Mouse (Mus musculus) midbrain, embryonic 14.5 days (tissue): ENCODE measurements around the gene Col4a3bp. TPM values are rescaled to one million over a fixed set of nuclear protein-coding genes. Genes with fewer than 3 reads are reported as not detected.

ENCODE experiments used
- ATAC-seq: fragments of 200-750 bp; cut with Nextera tagmentation; 2 replicates; pipeline ENCODE4 v1.8.0; 2017; ENCODE audit warnings: moderate number of reproducible peaks, moderate library complexity; ENCODE audit not compliant: low FRiP score, low TSS enrichment
- DNase-seq: peaks from one replicate; pipeline ENCODE4 v3.0.0-alpha.2; 2015
- H3K27ac ChIP-seq: fragments of 300-500 bp; sonication (generic); replicated peaks from 2 replicates; pipeline ENCODE4 v1.5.1; 2014; ENCODE audit warnings: mild to moderate bottlenecking, low read depth, low read length, moderate library complexity
- H3K27me3 ChIP-seq: fragments of 300-500 bp; sonication (generic); 2 replicates; pipeline ENCODE4 v1.6.1; 2014; ENCODE audit warnings: low read length, control low read depth, mixed read lengths; ENCODE audit not compliant: control insufficient read depth, insufficient read depth
- H3K36me3 ChIP-seq: fragments of 300-500 bp; sonication (generic); 2 replicates; pipeline ENCODE4 v1.6.1; 2014; ENCODE audit warnings: low read length, control low read depth; ENCODE audit not compliant: control insufficient read depth, insufficient read depth
- H3K4me1 ChIP-seq: fragments of 300-500 bp; sonication (generic); 2 replicates; pipeline ENCODE4 v1.6.1; 2014; ENCODE audit warnings: mild to moderate bottlenecking, antibody characterized with exemption, low read length, control low read depth; ENCODE audit not compliant: control insufficient read depth, insufficient read depth
- H3K4me2 ChIP-seq: fragments of 300-500 bp; sonication (generic); 2 replicates; pipeline ENCODE4 v1.6.1; 2014; ENCODE audit warnings: mild to moderate bottlenecking, low read length, moderate library complexity
- H3K4me3 ChIP-seq: fragments of 300-500 bp; sonication (generic); replicated peaks from 2 replicates; pipeline ENCODE4 v1.5.1; 2014; ENCODE audit warnings: low read depth, low read length
- H3K9ac ChIP-seq: fragments of 300-500 bp; sonication (generic); replicated peaks from 2 replicates; pipeline ENCODE4 v1.6.1; 2014; ENCODE audit warnings: mild to moderate bottlenecking, low read length, moderate library complexity
- H3K9me3 ChIP-seq: fragments of 300-500 bp; sonication (generic); 2 replicates; pipeline ENCODE4 v1.6.1; 2016; ENCODE audit warnings: low read length, control low read depth, mixed read lengths; ENCODE audit not compliant: control insufficient read depth
- WGBS: fragments of 180-500 bp; shearing (Covaris S2); extraction: QIAGEN DNeasy Blood & Tissue Kit; methylation state at CpG from one replicate; pipeline ENCODE4 v1.1.7; 2014; 5-methylcytosine and 5-hydroxymethylcytosine counted together
- polyA plus RNA-seq: library from polyadenylated mRNA; unstranded; fragments of >200 nt; fragmentation: Nextera tagmentation; extraction: Ambion mirVana; gene quantifications from 2 replicates; pipeline ENCODE4 v1.2.1, GENCODE M21; 2014

The Col4a3bp gene
- polyA plus RNA-seq, 1 experiment from 2014 or later = 9.1 TPM

GRCm38 (mm10) chr13:96586540-96586939 lies 44.1 kb downstream of the Col4a3bp start:
- DNase-seq (no peak), ATAC-seq (no peak)
- Histone ChIP-seq H3K9me3 (no peaks in the 10 kb centered on the region), H3K27me3 (no peaks in the 10 kb centered on the region), H3K4me2 (no peak overlapping the region), H3K4me3 (no peak overlapping the region), H3K4me1 (no peaks in the 10 kb centered on the region), H3K27ac (no peak overlapping the region), H3K36me3 (no peaks in the 10 kb centered on the region), H3K9ac (no peak overlapping the region)
- WGBS = 96% methylated on average over 5 of the region's 5 CpGs

DNA sequence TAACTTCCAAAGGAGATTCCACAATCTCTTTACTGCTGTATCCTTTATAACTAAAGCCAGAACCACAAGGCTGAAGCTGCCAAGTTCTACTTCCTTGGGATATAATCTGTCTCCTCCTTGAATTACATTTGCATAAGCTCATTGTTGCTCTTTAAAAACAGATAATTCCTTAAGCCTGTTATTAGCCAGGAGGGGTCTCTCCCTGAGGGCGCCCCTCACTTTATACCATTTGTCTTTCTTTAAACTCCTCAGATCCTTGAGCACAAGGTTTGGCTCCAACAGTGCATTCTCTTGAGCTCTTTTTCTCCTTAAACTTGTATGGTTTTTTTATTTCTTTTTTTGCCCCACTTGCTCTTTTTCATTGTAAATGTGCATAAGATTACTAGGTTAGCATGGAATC lies 46.2 kb downstream of the Col4a3bp start:
- H3K4me3 ChIP-seq = no peak overlapping the region
- ATAC-seq (no peak), DNase-seq (no peak)
- no peak overlapping the region for H3K9ac ChIP-seq
- H3K9me3 ChIP-seq = no peaks in the 10 kb centered on the region
- H3K4me1 ChIP-seq = no peaks in the 10 kb centered on the region
- H3K36me3 ChIP-seq = no peaks in the 10 kb centered on the region
- H3K27me3 ChIP-seq = no peaks in the 10 kb centered on the region
- no peak overlapping the region for H3K27ac ChIP-seq
- no peak overlapping the region for H3K4me2 ChIP-seq
- WGBS = 40% methylated on average over 1 of the region's 1 CpGs

GRCm38 (mm10) chr13:96593621-96594020 lies 51.2 kb downstream of the Col4a3bp start:
- ATAC-seq (no peak), DNase-seq (peak; percentile 82)
- H3K36me3 ChIP-seq = 0 out of 2 replicates have a peak, but pooled peaks cover 3% of the 10 kb centered on the region
- H3K27ac ChIP-seq = no peak overlapping the region
- no peaks in the 10 kb centered on the region for H3K27me3 ChIP-seq
- H3K9ac ChIP-seq = no peak overlapping the region
- no peak overlapping the region for H3K4me2 ChIP-seq
- H3K4me1 ChIP-seq = no peaks in the 10 kb centered on the region
- no peak overlapping the region for H3K4me3 ChIP-seq
- 23% methylated on average over 1 of the region's 1 CpGs for WGBS
- H3K9me3 ChIP-seq = no peaks in the 10 kb centered on the region

DNA sequence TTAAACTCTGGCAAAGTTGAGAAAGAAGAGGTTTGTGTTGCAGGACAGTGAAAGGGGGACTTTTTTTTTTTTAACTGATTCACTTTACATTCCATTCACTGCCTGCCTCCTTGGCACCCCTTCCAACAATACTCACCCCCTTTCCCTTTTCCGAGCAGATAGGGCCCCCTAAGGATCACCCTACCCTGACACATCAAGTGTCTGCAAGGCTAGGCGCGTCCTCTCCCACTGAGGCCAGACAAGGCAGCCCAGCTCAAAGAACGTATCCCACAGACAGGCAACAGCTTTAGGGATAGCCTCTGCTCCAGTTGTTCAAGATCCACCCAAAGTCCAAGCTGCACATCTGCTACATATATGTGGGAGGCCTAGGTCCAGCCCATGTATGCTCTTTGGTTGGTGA lies 51.7 kb downstream of the Col4a3bp start:
- Histone ChIP-seq H3K4me3 (no peak overlapping the region), H3K9me3 (no peaks in the 10 kb centered on the region), H3K27ac (no peak overlapping the region), H3K9ac (no peak overlapping the region), H3K4me2 (no peak overlapping the region), H3K27me3 (no peaks in the 10 kb centered on the region), H3K36me3 (peaks cover 4% of the 10 kb centered on the region), H3K4me1 (no peaks in the 10 kb centered on the region)
- 86% methylated on average over 4 of the region's 4 CpGs for WGBS
- no peak for DNase-seq
- no peak for ATAC-seq

DNA sequence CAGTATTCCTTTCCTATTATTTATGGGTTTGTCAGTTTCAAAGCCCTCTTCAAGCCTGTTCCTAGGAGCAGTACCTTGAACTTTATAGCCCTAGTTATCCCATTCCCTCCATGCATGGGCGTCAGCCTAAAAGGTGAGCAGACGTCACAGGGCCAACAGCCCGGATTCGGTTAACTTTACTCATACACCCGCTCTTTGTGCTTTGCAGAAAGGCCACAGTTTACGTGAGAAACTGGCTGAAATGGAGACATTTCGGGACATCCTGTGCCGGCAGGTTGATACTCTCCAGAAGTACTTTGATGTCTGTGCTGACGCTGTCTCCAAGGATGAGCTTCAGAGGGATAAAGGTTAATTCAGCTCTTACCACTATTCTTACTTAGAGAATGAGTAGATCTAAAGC lies 56.8 kb downstream of the Col4a3bp start:
- no peak overlapping the region for H3K4me2 ChIP-seq
- H3K4me1 ChIP-seq = no peaks in the 10 kb centered on the region
- H3K36me3 ChIP-seq = peaks cover 24% of the 10 kb centered on the region
- H3K9ac ChIP-seq = no peak overlapping the region
- H3K27ac ChIP-seq = no peak overlapping the region
- H3K9me3 ChIP-seq = no peaks in the 10 kb centered on the region
- no peak overlapping the region for H3K4me3 ChIP-seq
- no peaks in the 10 kb centered on the region for H3K27me3 ChIP-seq
- DNase-seq = no peak
- ATAC-seq = no peak
- 93% methylated on average over 9 of the region's 9 CpGs for WGBS

- peaks cover 38% of the 10 kb centered on the region for H3K36me3 ChIP-seq
- no peak for DNase-seq
- no peak overlapping the region for H3K4me3 ChIP-seq
- 92% methylated on average over 2 of the region's 2 CpGs for WGBS
- no peaks in the 10 kb centered on the region for H3K9me3 ChIP-seq
- no peaks in the 10 kb centered on the region for H3K4me1 ChIP-seq
- ATAC-seq = no peak
- H3K9ac ChIP-seq = no peak overlapping the region
- no peak overlapping the region for H3K27ac ChIP-seq
- no peaks in the 10 kb centered on the region for H3K27me3 ChIP-seq
- no peak overlapping the region for H3K4me2 ChIP-seq
Measured at GRCm38 (mm10) chr13:96604242-96604641, 61.8 kb downstream of the Col4a3bp start.

DNA sequence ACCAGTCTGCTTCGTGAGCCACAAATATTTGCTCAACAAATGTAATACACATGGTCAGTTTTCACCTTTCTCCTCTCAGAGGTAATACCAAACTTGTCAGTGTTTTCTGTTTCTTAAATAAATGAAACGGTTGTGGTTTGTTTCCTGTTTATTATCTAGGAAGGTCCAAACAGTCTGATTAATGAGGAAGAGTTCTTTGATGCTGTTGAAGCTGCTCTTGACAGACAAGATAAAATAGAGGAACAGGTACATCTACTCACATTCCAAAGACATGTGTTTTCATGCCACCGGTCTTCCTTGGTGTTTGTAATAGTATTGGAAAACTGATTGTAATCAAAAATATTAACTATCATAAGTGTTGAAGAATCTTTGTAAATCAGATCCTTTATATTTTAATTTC lies 72.2 kb downstream of the Col4a3bp start:
- 98% methylated on average over 3 of the region's 3 CpGs for WGBS
- no peak overlapping the region for H3K4me3 ChIP-seq
- H3K27me3 ChIP-seq = no peaks in the 10 kb centered on the region
- no peak overlapping the region for H3K9ac ChIP-seq
- no peak overlapping the region for H3K27ac ChIP-seq
- H3K4me1 ChIP-seq = no peaks in the 10 kb centered on the region
- H3K4me2 ChIP-seq = no peak overlapping the region
- H3K9me3 ChIP-seq = no peaks in the 10 kb centered on the region
- ATAC-seq (no peak), DNase-seq (no peak)
- H3K36me3 ChIP-seq = peaks cover 20% of the 10 kb centered on the region

GRCm38 (mm10) chr13:96620891-96621290 lies 78.5 kb downstream of the Col4a3bp start:
- H3K27me3 ChIP-seq = no peaks in the 10 kb centered on the region
- H3K4me2 ChIP-seq = no peak overlapping the region
- ATAC-seq (no peak), DNase-seq (no peak)
- no peak overlapping the region for H3K4me3 ChIP-seq
- H3K9me3 ChIP-seq = no peaks in the 10 kb centered on the region
- H3K9ac ChIP-seq = no peak overlapping the region
- no peaks in the 10 kb centered on the region for H3K4me1 ChIP-seq
- H3K27ac ChIP-seq = no peak overlapping the region
- H3K36me3 ChIP-seq = peaks cover 17% of the 10 kb centered on the region
- whole genome bisulfite sequencing = 82% methylated on average over 1 of the region's 1 CpGs

- Histone ChIP-seq H3K4me3 (no peak overlapping the region), H3K4me1 (no peaks in the 10 kb centered on the region), H3K27ac (no peak overlapping the region), H3K27me3 (no peaks in the 10 kb centered on the region), H3K4me2 (no peak overlapping the region), H3K9ac (no peak overlapping the region), H3K9me3 (no peaks in the 10 kb centered on the region), H3K36me3 (peaks cover 50% of the 10 kb centered on the region)
- WGBS = 97% methylated on average over 4 of the region's 4 CpGs
- ATAC-seq (no peak), DNase-seq (no peak)
Measured at GRCm38 (mm10) chr13:96630396-96630795, 88.0 kb downstream of the Col4a3bp start.
